Mouse (Mus musculus) gastrocnemius, adult 18-20 months (tissue): ENCODE results near the gene Pard3. TPM values are rescaled to one million over a fixed set of nuclear protein-coding genes. Genes with fewer than 3 reads are reported as not detected.

Experiments
- DNase-seq: peaks from one replicate; pipeline ENCODE4 v3.0.0; 2021; ENCODE audit warnings: low spot score
- total RNA-seq, 2 experiments: library from RNA; stranded (reverse); gene quantifications; 2 replicates each; pipeline ENCODE4 v1.2.3; 2021

Gene Pard3
- total RNA-seq, 2 experiments from 2014 or later = 27.7 to 28.5 TPM

DNA sequence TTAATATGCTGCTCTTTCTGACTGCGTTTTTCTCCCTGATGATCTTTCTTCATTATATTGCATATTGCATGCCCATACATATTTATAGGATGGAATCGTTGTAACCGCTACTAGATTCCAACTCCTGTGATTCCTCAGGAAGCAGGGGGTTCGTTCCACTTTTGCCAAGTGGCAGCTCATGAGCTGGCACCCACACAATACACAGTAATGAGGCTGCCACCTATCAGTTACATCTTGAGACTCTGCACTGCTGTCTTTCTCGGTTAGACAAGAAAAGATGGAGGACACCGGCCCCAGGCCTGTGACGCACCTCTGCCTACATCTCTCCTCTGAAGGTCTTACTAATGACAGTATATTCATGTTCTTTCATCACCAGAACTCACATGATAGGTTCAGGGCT is 364.3 kb downstream of the Pard3 start:
- DNase-seq = no peak

- no peak for DNase-seq
Measured at GRCm38 (mm10) chr8:127431236-127431635, 367.5 kb downstream of the Pard3 start.

DNA sequence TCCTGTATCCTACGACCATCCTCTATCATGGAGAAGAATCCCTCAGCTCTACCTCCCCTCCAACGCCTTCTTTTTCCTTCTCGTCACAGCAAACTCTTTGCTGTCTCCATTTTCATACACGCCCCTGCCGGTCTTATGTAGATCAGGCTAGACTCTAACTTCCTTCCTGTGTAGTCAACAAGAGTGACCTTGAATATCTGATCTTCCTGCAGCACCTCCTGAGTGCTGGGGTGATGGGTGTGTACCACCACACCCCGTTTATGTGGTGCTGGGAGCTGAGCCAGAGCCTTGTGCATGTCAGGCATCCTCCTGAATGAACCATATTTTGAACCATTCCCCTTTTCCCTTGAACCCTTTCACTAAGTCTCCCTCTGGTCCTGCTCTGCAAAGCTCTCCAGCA is 372.3 kb downstream of the Pard3 start:
- DNase-seq = no peak

GRCm38 (mm10) chr8:127437613-127438235 is 374.0 kb downstream of the Pard3 start:
- DNase-seq = no peak

DNA sequence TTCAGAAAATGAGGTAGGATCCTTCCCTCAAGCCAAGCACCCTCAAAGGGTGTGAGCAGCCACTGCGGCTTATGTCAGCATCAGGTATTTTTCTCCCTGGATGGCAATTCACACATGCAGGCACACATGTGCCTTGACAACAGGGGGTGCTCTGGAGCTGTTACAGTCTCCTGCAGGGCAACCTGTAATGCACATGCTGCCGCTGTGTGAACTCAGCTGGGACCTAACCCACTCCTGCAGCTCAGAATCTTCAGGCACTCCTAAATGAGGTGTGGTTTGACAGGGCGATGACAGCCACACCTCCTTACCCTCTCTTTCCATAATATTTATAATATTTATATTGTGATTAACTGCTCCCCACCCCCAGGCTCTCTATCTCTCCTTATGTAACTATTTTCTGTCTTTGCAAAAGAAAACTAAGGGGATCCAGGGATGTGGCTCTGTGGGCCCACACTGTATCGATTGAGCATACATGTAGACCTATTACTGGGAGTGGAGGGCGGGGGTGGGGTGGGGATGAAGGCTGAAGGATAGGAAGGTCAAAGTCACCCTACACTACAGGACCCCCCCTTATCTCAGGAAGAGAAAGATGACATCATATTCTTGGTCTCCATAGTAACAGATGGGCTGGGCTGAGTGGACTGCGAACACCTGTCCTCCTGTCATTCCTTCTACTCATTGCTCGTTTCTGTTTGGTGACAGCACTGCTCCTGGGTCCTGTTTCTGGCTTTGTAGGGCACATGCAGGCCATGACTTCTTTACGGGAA is 375.1 kb downstream of the Pard3 start:
- peak; percentile 65 for DNase-seq

DNA sequence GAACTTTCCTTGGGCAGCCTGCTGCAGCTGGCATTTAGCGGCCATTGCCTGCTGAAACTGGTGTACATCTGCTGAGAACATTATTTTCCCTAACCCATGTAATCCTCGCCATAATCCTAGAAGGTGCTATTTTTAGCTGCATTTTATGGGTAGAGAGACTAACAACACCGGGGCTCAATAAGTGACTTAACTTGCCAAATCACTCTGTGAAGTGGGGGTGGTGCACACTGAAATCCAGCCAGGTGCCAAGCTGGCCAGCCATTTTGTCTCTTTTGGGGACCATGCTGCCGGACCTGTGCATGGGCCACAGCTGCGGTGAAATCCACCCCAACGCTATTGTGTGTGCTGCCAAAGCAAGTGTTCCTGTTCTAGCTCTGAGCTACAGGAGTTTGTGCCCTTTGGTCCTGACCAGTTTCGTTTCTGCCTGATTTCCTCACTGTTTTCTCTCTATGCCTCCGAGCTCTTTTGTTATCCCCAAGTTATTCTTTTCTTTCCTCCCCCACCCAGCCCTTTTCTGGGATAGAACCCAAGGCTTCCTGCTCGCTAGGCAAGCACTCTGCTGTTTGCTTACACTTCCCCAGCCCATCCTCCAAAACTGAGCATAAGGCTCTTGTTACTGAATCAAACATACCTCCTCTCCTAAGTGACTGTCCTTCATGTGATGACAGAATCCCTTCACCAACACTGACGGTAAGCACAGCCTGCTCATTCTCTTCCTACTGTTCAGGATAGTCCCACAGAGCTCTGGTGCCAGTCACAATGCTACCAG is 375.9 kb downstream of the Pard3 start:
- peak; percentile 31 for DNase-seq

DNA sequence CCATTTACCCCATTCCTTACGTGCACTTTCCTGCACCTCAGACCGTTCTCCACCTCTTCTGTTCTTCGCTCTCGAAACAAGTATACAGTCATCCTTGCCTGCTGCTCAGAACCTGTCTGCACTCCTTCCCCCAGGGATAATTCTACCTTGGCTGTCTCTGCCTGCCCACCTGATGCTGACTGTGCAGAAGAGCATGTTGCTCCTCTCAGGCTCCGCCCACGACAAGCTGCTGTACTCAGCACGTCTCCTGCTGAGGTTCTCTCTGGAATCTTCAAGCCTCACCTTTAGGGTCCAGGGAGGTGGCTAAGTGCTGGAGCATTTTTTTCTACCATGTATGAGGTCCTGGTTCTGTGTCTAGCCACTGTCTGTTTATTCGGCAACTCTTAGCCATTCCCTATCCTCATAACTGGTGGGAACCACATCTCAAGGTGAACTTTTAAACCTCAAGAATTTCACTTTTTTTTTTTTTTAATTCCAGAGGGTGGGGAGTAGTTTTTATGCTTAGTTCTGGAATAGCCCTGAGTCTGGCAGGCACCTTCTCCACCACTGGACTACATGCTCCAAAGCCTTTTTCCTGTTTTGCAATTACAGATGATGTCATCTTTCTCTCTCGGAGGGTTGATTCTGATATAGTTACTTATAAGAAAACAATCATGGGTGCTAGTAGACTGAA is 376.6 kb downstream of the Pard3 start:
- peak; percentile 44 for DNase-seq

GRCm38 (mm10) chr8:127440834-127441485 is 377.3 kb downstream of the Pard3 start:
- peak; percentile 83 for DNase-seq

DNA sequence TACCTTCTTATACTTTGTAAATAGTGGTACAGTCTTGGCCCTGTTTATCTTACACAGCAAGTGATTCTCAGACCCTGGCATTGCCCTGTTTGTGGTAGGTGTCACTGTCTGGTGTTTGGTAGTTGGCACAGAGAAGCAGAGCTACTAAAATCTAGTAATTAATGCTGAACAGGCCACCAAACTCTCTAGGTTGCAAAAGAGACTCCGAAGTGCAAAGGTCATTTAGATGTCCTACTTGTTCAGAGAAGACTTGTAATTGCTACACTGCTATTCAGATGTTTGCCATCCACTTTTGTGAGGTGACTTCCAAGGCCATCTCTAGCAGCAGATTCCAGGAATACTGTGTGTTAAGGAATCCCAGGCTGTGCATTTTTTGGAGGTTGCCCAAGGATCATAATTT is 383.7 kb downstream of the Pard3 start:
- no peak for DNase-seq

- DNase-seq = no peak
Measured at GRCm38 (mm10) chr8:127449066-127449840, 385.6 kb downstream of the Pard3 start.

GRCm38 (mm10) chr8:127450954-127451668 is 387.4 kb downstream of the Pard3 start:
- DNase-seq = no peak

- no peak for DNase-seq
Measured at GRCm38 (mm10) chr8:127452364-127452763, 388.7 kb downstream of the Pard3 start.

GRCm38 (mm10) chr8:127457901-127458300 is 394.2 kb downstream of the Pard3 start:
- DNase-seq = no peak

GRCm38 (mm10) chr8:127461173-127461572 is 397.5 kb downstream of the Pard3 start:
- DNase-seq = no peak

GRCm38 (mm10) chr8:127462378-127462935 is 398.8 kb downstream of the Pard3 start:
- DNase-seq = no peak

- DNase-seq = no peak
Measured at GRCm38 (mm10) chr8:127464300-127464699, 400.6 kb downstream of the Pard3 start.

- no peak for DNase-seq
Measured at GRCm38 (mm10) chr8:127472204-127472603, 408.5 kb downstream of the Pard3 start.

DNA sequence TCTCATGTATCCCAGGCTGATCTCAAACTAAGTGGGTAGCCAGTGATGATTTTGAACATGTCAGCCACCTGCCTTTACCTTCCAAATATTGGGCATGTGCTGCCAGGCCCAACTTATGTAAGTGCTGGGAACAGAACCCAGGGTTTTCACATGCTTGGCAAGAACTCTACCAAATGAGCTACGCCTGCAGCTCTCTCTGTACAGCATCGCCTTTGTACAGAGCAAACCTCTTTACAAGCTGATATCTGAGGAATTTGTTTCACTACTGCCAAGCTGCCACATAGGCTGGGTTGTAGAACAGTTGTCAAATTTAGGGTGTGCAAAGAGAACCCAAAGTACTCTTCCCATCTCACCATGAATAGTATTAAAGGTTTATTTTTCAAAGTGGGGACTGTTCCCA is 416.3 kb downstream of the Pard3 start:
- no peak for DNase-seq

DNA sequence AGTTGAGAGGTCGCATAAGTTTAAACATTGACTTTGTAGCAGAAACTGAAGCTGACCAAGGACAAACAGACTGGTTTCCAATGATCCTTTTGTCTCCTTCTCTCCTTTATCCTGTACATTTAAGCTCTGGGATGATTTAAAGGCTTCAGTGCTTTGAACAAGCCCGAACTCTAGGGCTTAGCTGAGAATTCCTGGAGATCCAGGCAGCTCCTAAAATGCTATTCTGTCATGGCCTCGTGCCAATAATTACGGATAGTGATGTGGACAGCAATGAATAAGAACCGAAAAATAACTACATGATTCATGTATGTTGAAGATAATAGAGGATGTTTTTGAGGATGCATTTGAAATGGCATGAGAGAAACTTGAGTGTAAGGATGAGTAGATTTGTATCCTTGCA is 421.9 kb downstream of the Pard3 start:
- DNase-seq = no peak

DNA sequence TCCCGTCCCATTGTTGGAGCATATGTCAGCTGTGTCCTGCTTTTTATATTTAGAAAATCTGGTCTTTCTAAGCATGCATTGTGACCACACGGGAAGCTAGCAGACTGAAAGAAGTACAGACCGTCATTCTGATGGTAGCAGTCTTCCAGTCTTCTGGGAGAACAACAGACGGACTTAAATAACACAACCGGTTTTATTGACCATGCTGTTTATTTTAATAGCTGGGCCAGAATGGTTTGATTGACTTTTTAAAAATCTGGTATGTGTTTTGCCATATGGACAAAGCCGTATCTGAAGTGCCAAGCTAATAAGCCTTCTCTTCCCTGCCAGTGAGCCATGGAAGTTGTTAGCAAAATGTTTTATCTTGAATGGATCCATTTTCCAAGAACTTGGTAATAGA is 428.3 kb downstream of the Pard3 start:
- no peak for DNase-seq
